Mouse (Mus musculus): ENCODE measurements at regions not wholly inside any gene's neighbourhood (a gene's known extent, or its start where the extent isn't known, plus 50 kb on each side); places are given as distances from the start of the nearest gene placed in this dataset.

GRCm38 (mm10) chrX:6261469-6261868, 59.1 kb downstream of the Bmp15 start:
- peak; percentile 67 for DNase-seq

GRCm38 (mm10) chrX:6258523-6258922, 62.0 kb downstream of the Bmp15 start:
- peak; percentile 1 for DNase-seq

GRCm38 (mm10) chrX:6254058-6254457, 66.5 kb downstream of the Bmp15 start:
- peak; percentile 3 for DNase-seq

GRCm38 (mm10) chrX:6252873-6253272, 67.6 kb downstream of the Bmp15 start:
- DNase-seq = no peak

Measured in lung, postnatal 10 days (tissue).